Mouse (Mus musculus): Measurements from ENCODE around the gene Msh6. TPM values are rescaled to one million over a fixed set of nuclear protein-coding genes. Genes with fewer than 3 reads are reported as not detected.

Msh6 gene
- 12.5 TPM for polyA plus RNA-seq (2014; fragmentation: Illumina TruSeq; extraction: RNeasy Lipid Tissue Mini Kit (QIAGEN cat#74804); ENCODE audit: low replicate concordance)

DNA sequence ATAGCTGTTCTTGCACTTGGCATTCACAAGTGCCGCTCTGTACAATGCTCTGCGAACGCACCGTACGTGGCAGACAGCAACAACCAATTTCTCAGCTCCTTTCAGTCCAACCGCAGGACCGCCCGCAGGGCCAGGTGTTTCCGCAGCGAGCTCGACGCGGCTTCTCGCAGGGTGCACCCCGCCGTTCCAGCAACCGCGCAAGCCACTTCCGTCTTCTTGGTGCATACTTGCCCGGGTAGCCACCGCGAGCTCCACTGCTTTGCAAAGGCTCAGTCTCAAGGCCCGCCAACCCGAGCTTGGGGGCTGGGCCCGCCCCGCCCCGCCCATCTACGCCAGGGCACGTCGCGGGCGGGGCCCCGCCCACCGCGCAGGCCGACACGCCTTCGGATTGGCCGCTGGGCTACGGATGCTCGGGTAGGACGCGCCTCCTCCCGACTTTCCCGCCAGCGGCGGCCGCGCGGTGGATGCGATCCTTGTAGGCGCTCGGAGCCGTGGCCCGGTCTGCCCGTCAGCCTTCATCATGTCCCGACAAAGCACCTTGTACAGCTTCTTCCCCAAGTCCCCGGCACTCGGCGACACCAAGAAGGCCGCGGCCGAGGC lies at the start of gene Msh6:
TSS of gene Msh6 (plus strand) at position 434 of the 600 bp plus-strand sequence.

Other genes starting within 250 kb of the Msh6 start
- gene Kcnk12, start 177.1 kb upstream of the Msh6 start, polyA plus RNA-seq (2014; fragmentation: Illumina TruSeq; extraction: RNeasy Lipid Tissue Mini Kit (QIAGEN cat#74804); ENCODE audit: low replicate concordance), result not detected
- gene Rpl36-ps4, start 54.1 kb upstream of the Msh6 start, polyA plus RNA-seq (2014; fragmentation: Illumina TruSeq; extraction: RNeasy Lipid Tissue Mini Kit (QIAGEN cat#74804); ENCODE audit: low replicate concordance), result not detected
- gene Fbxo11, start 90.2 kb downstream of the Msh6 start, polyA plus RNA-seq (2014; fragmentation: Illumina TruSeq; extraction: RNeasy Lipid Tissue Mini Kit (QIAGEN cat#74804); ENCODE audit: low replicate concordance), result 118 TPM

All from small intestine, adult 10 weeks (tissue).